Mouse (Mus musculus) forebrain, embryonic 16.5 days (tissue): ENCODE measurements around the gene Chd4. TPM values are rescaled to one million over a fixed set of nuclear protein-coding genes. Genes with fewer than 3 reads are reported as not detected.

Experiments
- ATAC-seq: fragments of 200-750 bp; cut with Nextera tagmentation; 2 replicates; pipeline ENCODE4 v1.8.0; 2017; ENCODE audit warnings: mild to moderate bottlenecking, moderate library complexity
- H3K27ac ChIP-seq: fragments of 300-500 bp; sonication (generic); 2 replicates; pipeline ENCODE4 v1.5.1; 2014; ENCODE audit warnings: low read length, control low read depth
- H3K27me3 ChIP-seq: fragments of 300-500 bp; sonication (generic); replicated peaks from 2 replicates; pipeline ENCODE4 v1.6.1; 2014; ENCODE audit warnings: low read length; ENCODE audit not compliant: control insufficient read depth, insufficient read depth
- H3K36me3 ChIP-seq: fragments of 300-500 bp; sonication (generic); 2 replicates; pipeline ENCODE4 v1.6.1; 2014; ENCODE audit not compliant: control insufficient read depth, insufficient read depth
- H3K4me1 ChIP-seq: fragments of 300-500 bp; sonication (generic); replicated peaks from 2 replicates; pipeline ENCODE4 v1.6.1; 2014; ENCODE audit warnings: low read length; ENCODE audit not compliant: control insufficient read depth, insufficient read depth
- H3K4me2 ChIP-seq: fragments of 300-500 bp; sonication (generic); 2 replicates; pipeline ENCODE4 v1.6.1; 2014; ENCODE audit warnings: mild to moderate bottlenecking, low read length, control low read depth
- H3K4me3 ChIP-seq: fragments of 300-500 bp; sonication (generic); replicated peaks from 2 replicates; pipeline ENCODE4 v1.5.1; 2014; ENCODE audit warnings: mild to moderate bottlenecking, low read length, control low read depth
- H3K9ac ChIP-seq: fragments of 300-500 bp; sonication (generic); replicated peaks from 2 replicates; pipeline ENCODE4 v1.6.1; 2014; ENCODE audit warnings: low read depth, low read length, control low read depth
- H3K9me3 ChIP-seq: fragments of 300-500 bp; sonication (generic); 2 replicates; pipeline ENCODE4 v1.6.1; 2016; ENCODE audit warnings: low read length; ENCODE audit not compliant: control insufficient read depth
- WGBS: fragments of 180-500 bp; shearing (Covaris S2); extraction: QIAGEN DNeasy Blood & Tissue Kit; methylation state at CpG from one replicate; pipeline ENCODE4 v1.1.7; 2014; 5-methylcytosine and 5-hydroxymethylcytosine counted together
- microRNA-seq: library from miRNA; unstranded; fragments of <30 nt; microRNA quantifications from one replicate; pipeline ENCODE4, GENCODE M21; 2017
- polyA plus RNA-seq: library from polyadenylated mRNA; unstranded; fragments of >200 nt; fragmentation: Nextera tagmentation; extraction: Ambion mirVana; gene quantifications from 2 replicates; pipeline ENCODE4 v1.2.1, GENCODE M21; 2015

Gene Chd4
- polyA plus RNA-seq, 1 experiment from 2014 or later: 79.8 TPM

DNA sequence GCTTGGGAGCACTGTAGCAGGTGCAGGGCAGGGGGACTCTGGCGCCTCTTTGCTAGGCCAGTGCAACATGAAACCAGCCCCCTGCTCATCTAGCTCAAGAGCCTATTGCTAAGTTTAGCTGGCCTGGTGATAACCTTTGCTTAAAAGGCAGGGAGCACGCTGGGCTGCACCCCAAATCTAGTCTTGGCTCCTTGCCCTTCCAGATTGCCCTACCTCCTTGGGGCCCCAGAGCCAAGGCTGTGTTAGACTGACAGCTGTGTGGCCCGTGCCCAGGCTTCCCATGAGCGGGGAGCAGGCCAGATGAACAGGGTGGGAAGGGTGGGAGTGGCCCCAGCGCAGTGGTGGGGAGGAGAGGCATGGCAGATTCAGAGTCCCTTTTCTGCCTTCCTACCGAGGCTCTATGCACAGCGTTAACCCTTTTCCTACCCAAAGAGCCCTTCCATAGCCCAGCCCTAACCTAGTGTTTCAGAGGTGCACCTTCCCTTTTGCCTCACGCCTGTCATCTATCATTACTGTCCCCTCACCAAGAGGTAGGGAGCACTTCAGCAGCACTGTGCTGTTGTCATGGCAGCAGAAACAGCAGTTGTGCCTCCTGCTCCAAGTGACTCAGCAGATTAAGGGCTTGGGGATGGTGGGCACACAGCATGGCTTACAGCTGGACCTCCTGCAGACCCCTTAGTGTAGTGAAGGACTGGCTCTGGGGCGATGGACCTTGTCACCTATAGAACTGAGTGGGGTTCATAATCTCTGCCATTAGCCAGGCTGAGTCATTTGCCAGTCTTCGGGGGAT lies 71.3 kb downstream of the Chd4 start:
- peak overlapping the region; percentile 96 for H3K9ac ChIP-seq
- H3K36me3 ChIP-seq: peaks cover 29% of the 10 kb centered on the region
- no peak overlapping the region; the same call in 1 of the 2 replicates for H3K4me3 ChIP-seq
- WGBS: 12% methylated on average over 10 of the region's 10 CpGs
- H3K27me3 ChIP-seq: no peaks in the 10 kb centered on the region
- H3K27ac ChIP-seq: peak overlapping the region; percentile 91
- H3K4me2 ChIP-seq: peak overlapping the region; percentile 96
- ATAC-seq: 0 out of 2 replicates have a peak, but pooled peaks have one; percentile 7
- H3K4me1 ChIP-seq: peaks cover 26% of the 10 kb centered on the region
- no peaks in the 10 kb centered on the region for H3K9me3 ChIP-seq

GRCm38 (mm10) chr6:125168086-125168485 lies 72.3 kb downstream of the Chd4 start:
- H3K27ac ChIP-seq: no peak overlapping the region
- H3K27me3 ChIP-seq: no peaks in the 10 kb centered on the region
- H3K36me3 ChIP-seq: peaks cover 38% of the 10 kb centered on the region
- ATAC-seq: no peak
- no peak overlapping the region for H3K4me2 ChIP-seq
- H3K4me1 ChIP-seq: peaks cover 26% of the 10 kb centered on the region
- H3K9me3 ChIP-seq: no peaks in the 10 kb centered on the region
- H3K4me3 ChIP-seq: no peak overlapping the region
- H3K9ac ChIP-seq: no peak overlapping the region
- WGBS: 91% methylated on average over 14 of the region's 14 CpGs

DNA sequence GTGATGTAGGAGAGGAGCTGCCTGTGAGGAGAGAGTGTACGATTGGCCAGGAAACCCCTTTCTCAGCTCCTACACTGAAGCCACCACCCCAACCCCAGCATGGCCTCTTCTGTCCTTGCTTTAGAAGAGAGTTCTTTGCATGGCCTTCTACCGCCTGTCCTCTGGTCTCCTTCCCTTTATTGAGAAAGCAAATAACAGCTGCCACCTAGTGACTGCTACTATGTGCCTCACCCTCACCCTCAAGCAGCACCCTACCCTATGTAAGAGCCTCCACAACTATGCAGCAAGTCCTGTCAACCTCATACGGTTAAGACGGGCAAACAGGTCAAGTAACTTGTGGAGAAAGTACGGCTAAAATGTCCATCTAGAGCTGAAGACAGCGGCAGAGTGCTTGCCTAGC lies 74.4 kb downstream of the Chd4 start:
- no peaks in the 10 kb centered on the region for H3K27me3 ChIP-seq
- no peak overlapping the region for H3K4me2 ChIP-seq
- peaks cover 54% of the 10 kb centered on the region for H3K36me3 ChIP-seq
- H3K4me3 ChIP-seq: no peak overlapping the region
- no peak overlapping the region for H3K9ac ChIP-seq
- H3K4me1 ChIP-seq: peaks cover 13% of the 10 kb centered on the region
- no peak overlapping the region for H3K27ac ChIP-seq
- no peaks in the 10 kb centered on the region for H3K9me3 ChIP-seq
- WGBS: 89% methylated on average over 6 of the region's 6 CpGs
- no peak for ATAC-seq

DNA sequence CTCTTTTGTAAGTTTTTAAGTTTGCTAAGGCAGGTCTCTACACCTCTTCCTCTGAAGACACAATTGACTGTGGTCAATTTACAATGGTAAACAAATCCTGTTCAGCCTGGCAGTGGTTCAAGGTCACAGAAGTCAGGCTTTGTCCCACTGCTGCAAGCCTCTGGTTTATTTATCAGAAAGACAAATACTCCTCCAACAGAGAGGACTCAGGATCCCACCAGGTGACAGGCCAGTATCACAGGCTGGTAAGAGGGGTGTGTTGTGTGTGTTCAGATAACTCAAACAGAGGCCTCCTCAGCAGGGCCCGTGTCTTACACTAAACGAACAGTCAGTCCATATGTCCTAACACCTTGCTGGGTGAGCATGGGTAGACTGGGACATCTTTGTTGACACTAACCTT lies 76.7 kb downstream of the Chd4 start:
- Histone ChIP-seq H3K27ac (no peak overlapping the region), H3K36me3 (peaks cover 71% of the 10 kb centered on the region), H3K4me2 (no peak overlapping the region), H3K27me3 (no peaks in the 10 kb centered on the region), H3K4me3 (no peak overlapping the region), H3K9ac (no peak overlapping the region), H3K9me3 (no peaks in the 10 kb centered on the region), H3K4me1 (peaks cover under 1% of the 10 kb centered on the region)
- ATAC-seq: no peak
- WGBS: 98% methylated on average over 2 of the region's 2 CpGs

GRCm38 (mm10) chr6:125173256-125173655 lies 77.5 kb downstream of the Chd4 start:
- H3K4me1 ChIP-seq: no peaks in the 10 kb centered on the region
- WGBS: 96% methylated on average over 7 of the region's 7 CpGs
- no peak for ATAC-seq

GRCm38 (mm10) chr6:125175469-125175868 lies 79.7 kb downstream of the Chd4 start:
- no peaks in the 10 kb centered on the region for H3K9me3 ChIP-seq
- ATAC-seq: no peak
- peaks cover 78% of the 10 kb centered on the region for H3K36me3 ChIP-seq
- no peak overlapping the region for H3K9ac ChIP-seq
- H3K4me3 ChIP-seq: no peak overlapping the region
- no peaks in the 10 kb centered on the region for H3K27me3 ChIP-seq
- no peaks in the 10 kb centered on the region for H3K4me1 ChIP-seq
- no peak overlapping the region for H3K27ac ChIP-seq
- no peak overlapping the region for H3K4me2 ChIP-seq
- WGBS: 89% methylated on average over 5 of the region's 5 CpGs

More at GRCm38 (mm10) chr6:125173256-125173655, 77.5 kb downstream of the Chd4 start:
- H3K27ac ChIP-seq: no peak overlapping the region
- peaks cover 79% of the 10 kb centered on the region for H3K36me3 ChIP-seq
- H3K4me3 ChIP-seq: no peak overlapping the region
- H3K9me3 ChIP-seq: no peaks in the 10 kb centered on the region
- no peaks in the 10 kb centered on the region for H3K27me3 ChIP-seq
- no peak overlapping the region for H3K4me2 ChIP-seq
- no peak overlapping the region for H3K9ac ChIP-seq

- Histone ChIP-seq H3K36me3 (peaks cover 64% of the 10 kb centered on the region), H3K4me2 (no peak overlapping the region), H3K4me3 (no peak overlapping the region), H3K27ac (no peak overlapping the region), H3K27me3 (no peaks in the 10 kb centered on the region), H3K4me1 (no peaks in the 10 kb centered on the region), H3K9ac (no peak overlapping the region), H3K9me3 (no peaks in the 10 kb centered on the region)
- 94% methylated on average over 7 of the region's 7 CpGs for WGBS
- no peak for ATAC-seq
Measured at GRCm38 (mm10) chr6:125179601-125180000, 83.8 kb downstream of the Chd4 start.

Small RNA genes within 50 kb of the gene (microRNA-seq; reads per million reads assigned to microRNA genes)
- gene Mir7045: not detected

Other genes starting within 250 kb of the Chd4 start
- gene P3h3, start 238.2 kb upstream of the Chd4 start, polyA plus RNA-seq: 13.0 and 16.8 TPM in 2 replicates
- 21.8 and 28.8 TPM in 2 replicates for gene Gpr162, start 232.0 kb upstream of the Chd4 start, polyA plus RNA-seq
- gene Cd4, start 207.8 kb upstream of the Chd4 start, polyA plus RNA-seq: 0.06 and 0.30 TPM in 2 replicates
- 1.7 and 2.9 TPM in 2 replicates for gene Lag3, start 184.3 kb upstream of the Chd4 start, polyA plus RNA-seq
- gene Ptms, start 175.9 kb upstream of the Chd4 start, polyA plus RNA-seq: 666 and 701 TPM in 2 replicates
- gene Mlf2, start 164.6 kb upstream of the Chd4 start, polyA plus RNA-seq: 459 and 463 TPM in 2 replicates
- gene Cops7a, start 130.4 kb upstream of the Chd4 start, polyA plus RNA-seq: 94.4 and 96.7 TPM in 2 replicates
- gene Pianp, start 99.3 kb upstream of the Chd4 start, polyA plus RNA-seq: 36.6 and 44.7 TPM in 2 replicates
- 15.2 and 19.0 TPM in 2 replicates for gene Zfp384, start 86.8 kb upstream of the Chd4 start, polyA plus RNA-seq
- gene Ing4, start 56.2 kb upstream of the Chd4 start, polyA plus RNA-seq: 200 and 204 TPM in 2 replicates
- 21.4 and 31.6 TPM in 2 replicates for gene Acrbp, start 46.3 kb upstream of the Chd4 start, polyA plus RNA-seq
- gene Lpar5, start 28.1 kb upstream of the Chd4 start, polyA plus RNA-seq: 0.44 and 0.60 TPM in 2 replicates
- 54.4 and 55.3 TPM in 2 replicates for gene Nop2, start 35.9 kb downstream of the Chd4 start, polyA plus RNA-seq
- 17.3 and 19.3 TPM in 2 replicates for gene Iffo1, start 49.3 kb downstream of the Chd4 start, polyA plus RNA-seq
- gene Gapdh, start 70.5 kb downstream of the Chd4 start, polyA plus RNA-seq: 1,297 and 1,346 TPM in 2 replicates
- 91.4 and 91.6 TPM in 2 replicates for gene Ncapd2, start 95.7 kb downstream of the Chd4 start, polyA plus RNA-seq
- 137 and 140 TPM in 2 replicates for gene Mrpl51, start 95.8 kb downstream of the Chd4 start, polyA plus RNA-seq
- 5.5 and 7.3 TPM in 2 replicates for gene Vamp1, start 119.6 kb downstream of the Chd4 start, polyA plus RNA-seq
- gene Tapbpl, start 135.9 kb downstream of the Chd4 start, polyA plus RNA-seq: 3.8 and 4.5 TPM in 2 replicates
- 1.8 TPM in 1 of 2 replicates, not detected in the other for gene Cd27, start 141.0 kb downstream of the Chd4 start, polyA plus RNA-seq
- not detected in 2 replicates for gene Tuba3a, start 190.1 kb downstream of the Chd4 start, polyA plus RNA-seq
- gene Ltbr, start 217.9 kb downstream of the Chd4 start, polyA plus RNA-seq: 10.4 and 11.6 TPM in 2 replicates
- 0.34 and 0.39 TPM in 2 replicates for gene Scnn1a, start 224.7 kb downstream of the Chd4 start, polyA plus RNA-seq